Mouse (Mus musculus) heart, adult 2 months (tissue): ENCODE results near the gene Slc39a13.

Experiments
- CTCF ChIP-seq: fragments of 200-600 bp; IDR thresholded peaks from 2 replicates; pipeline ENCODE4 v1.8.1; 2022; ENCODE audit warnings: antibody characterized with exemption, mild to moderate bottlenecking, moderate library complexity
- POLR2A ChIP-seq: fragments of 200-500 bp; IDR thresholded peaks from 2 replicates; pipeline ENCODE4 v1.6.1; 2011; ENCODE audit warnings: mild to moderate bottlenecking, low read depth, low read length, control low read depth; ENCODE audit not compliant: insufficient read depth

DNA sequence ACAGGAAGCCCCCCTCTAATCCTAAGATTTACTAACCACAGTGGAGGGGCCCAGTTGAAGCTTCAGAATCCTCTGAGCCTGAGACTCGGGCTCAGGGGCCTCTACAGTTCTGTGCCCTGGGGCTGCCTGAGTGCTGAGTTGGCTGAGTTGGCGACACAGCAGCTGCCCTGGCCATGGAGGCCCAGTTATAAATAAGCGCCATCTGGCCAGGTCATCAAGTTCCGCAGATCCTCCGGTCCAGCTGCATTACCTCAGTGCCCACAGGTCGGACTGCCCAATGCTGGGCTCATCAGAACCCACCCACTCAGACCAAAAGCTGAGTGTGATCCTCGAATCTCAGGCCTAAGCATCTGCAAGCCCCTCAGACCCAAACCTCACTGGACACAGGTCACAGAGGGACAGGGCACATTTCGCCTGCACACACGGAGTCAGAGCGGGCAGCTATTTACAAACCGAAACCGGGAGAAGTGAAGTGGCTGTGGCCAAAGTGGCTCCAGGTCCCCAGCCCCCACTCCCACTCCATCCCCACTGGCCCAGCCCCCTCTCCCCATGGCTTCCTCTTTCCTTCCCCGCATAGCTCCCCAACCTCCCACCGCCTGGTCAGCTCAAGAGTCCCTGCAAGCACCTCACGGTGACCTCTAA lies 14.1 kb upstream of the Slc39a13 start:
- TF ChIP-seq CTCF (no peak), POLR2A (no peak)
